Mouse (Mus musculus) embryonic fibroblast, embryonic 13.5 days (primary cell): ENCODE measurements around the gene Mcpt4.
"Not testable (repeated sequence)": the region's sequence is repeated elsewhere in the genome, so short reads cannot be mapped to it uniquely, and the experiment has no call there.

ENCODE experiments used
- CTCF ChIP-seq: IDR thresholded peaks from 2 replicates; pipeline ENCODE4 v1.5.1; 2011; ENCODE audit warnings: mild to moderate bottlenecking, control low read depth, low read length, moderate library complexity, borderline replicate concordance; ENCODE audit not compliant: insufficient read depth
- POLR2A ChIP-seq: IDR thresholded peaks from 2 replicates; pipeline ENCODE4 v1.6.1; 2011; ENCODE audit warnings: low read depth, mild to moderate bottlenecking, control low read depth, low read length, moderate library complexity

DNA sequence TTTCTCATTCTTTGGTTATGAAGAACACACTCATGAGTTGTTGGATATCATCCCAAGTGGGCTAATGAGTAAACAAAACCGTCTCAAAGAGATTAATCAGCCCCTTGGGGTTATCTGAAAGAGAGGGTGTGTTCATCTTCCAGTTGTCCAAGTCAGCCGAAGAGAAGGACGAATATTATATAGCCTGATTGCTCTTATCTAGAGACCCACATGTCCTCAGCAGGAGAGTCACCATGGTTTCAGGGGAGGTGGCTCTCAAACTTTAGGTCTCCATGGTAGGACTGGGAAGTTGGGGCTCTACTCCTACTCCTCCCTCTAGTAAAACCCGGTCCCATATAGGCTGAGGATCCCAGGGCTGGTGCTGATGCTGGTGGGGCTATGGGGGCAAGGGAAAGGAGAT lies 40.8 kb downstream of the Mcpt4 start:
- not testable (repeated sequence) for TF ChIP-seq POLR2A, CTCF
